Mouse (Mus musculus): ENCODE measurements around the gene Fam3c.

DNA sequence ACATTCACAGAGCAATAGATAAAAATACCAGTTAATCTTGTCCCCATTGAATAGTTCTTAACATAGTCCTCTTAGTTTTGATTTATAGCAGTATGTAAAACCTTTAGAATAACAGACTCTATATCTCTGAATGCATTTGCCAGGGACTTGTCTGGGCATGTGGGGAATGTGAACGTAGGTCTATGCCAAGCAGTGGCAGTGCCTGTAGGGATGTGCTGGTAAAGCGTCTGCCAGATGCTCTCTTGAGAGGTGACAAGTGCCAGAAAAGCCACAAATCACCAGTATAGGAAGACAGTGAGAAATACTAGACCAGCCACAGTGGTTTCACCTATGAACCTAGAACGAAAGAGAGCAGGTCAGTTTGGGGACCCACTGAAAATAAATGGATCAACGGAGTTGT is 93.5 kb downstream of the Fam3c start:
- no peak for TF ChIP-seq CTCF (IDR thresholded peaks at IDR 0.05; ENCODE audit: borderline replicate concordance, control insufficient read depth, extremely low read depth, insufficient read depth, low read length, poor library complexity)
- no peak for TF ChIP-seq POLR2A (IDR thresholded peaks at IDR 0.05; ENCODE audit: control insufficient read depth, extremely low read depth, insufficient read depth, low read length, poor library complexity)
